Mouse (Mus musculus) telencephalon, adult 2 months (tissue): ENCODE results near the gene Adprm.

Source experiments
- DNase-seq: peaks from one replicate; pipeline ENCODE4 v3.0.0-alpha.2; 2011; ENCODE audit warnings: low read depth, low spot score

Adprm gene

GRCm38 (mm10) chr11:67077435-67077834, 25.0 kb upstream of the Adprm start:
- no peak for DNase-seq

- no peak for DNase-seq
These were observed 24.4 kb upstream of the Adprm start for GRCm38 (mm10) chr11:67076781-67077180.

DNA sequence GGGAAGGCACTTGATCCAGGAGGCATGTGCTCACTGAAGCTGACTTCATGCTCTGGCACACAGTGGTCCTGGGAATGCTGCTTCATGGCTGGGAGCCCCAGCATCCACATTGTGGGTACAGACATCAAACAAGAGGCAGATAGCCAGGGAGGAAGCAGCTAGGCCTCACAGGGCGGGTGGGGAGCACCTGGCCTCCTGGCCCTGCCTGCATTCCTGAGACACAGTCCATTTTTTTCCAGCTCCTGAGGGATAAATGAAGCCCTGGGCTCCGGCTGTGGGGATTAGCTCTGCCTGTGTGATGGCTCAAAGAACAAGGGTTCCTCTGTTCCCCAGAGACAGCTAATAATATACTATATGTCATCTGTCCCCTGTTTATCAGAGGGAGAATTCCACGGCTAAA, 22.6 kb upstream of the Adprm start:
- no peak for DNase-seq

DNA sequence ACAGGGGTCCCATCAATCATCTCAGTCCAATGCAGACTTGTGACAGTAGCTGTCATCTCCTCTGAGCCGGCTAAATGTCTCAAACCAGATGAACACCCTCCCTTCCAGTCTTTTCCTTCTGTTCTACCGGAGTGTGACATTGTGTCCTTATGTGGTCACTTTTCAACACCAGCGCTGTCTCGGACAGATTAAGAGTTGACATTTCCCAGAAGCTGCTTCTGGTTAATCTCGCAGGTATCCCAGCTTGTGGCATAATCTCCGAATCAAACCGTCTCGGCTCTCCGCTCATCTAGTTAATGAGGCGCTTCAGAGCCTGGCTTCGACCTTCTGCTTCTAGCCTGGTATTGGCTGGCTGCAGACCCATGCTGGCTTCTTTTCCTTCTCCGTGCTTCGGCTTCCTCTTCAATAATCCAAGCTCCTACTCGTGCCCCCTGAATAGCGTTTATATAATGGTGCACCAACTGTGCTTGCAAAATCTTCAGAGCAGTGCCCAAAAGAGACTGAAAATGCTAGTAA, 20.3 kb upstream of the Adprm start:
- DNase-seq, result no peak

DNA sequence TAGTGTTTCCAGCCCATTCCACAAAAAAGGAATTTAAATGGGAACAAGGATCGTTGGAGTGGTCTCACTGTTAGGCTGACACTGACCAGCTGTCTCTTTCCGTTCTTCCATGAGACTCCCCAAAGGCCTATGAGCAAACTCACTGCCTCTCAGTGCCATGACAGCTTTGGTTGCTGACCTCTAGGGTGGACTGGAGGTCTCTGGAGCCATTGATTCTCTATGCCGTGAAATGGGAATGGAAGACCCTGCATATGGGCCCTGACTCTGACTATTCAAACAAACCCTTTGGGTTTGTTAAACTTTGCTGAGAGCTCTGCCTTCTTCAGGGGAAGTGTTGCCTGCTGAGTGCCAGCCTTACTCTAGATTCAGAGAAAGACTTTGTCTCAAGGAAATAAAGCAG, 15.3 kb upstream of the Adprm start:
- DNase-seq, result no peak

DNA sequence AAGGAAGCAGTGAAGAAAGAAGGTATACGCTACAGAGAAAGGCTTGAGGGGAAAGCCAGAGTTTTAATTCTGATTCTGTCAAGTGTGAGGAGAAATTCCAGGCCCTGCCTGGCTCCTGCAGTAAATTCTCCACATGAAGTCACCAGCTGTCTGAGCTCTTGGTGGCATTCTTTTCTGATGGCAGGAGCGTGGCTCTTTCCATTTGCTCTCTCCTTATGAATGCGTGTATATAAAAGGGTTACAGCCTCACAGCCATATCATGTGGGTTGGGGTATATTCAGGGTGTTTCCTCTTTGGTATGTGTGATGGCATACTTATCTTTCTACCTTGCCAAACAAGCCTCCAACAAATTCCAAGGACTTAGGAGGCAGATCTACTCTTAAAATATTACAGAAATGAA, 10.3 kb upstream of the Adprm start:
- peak; percentile 54 for DNase-seq

- peak; percentile 53 for DNase-seq
These were observed 8.9 kb upstream of the Adprm start for GRCm38 (mm10) chr11:67061311-67061710.

DNA sequence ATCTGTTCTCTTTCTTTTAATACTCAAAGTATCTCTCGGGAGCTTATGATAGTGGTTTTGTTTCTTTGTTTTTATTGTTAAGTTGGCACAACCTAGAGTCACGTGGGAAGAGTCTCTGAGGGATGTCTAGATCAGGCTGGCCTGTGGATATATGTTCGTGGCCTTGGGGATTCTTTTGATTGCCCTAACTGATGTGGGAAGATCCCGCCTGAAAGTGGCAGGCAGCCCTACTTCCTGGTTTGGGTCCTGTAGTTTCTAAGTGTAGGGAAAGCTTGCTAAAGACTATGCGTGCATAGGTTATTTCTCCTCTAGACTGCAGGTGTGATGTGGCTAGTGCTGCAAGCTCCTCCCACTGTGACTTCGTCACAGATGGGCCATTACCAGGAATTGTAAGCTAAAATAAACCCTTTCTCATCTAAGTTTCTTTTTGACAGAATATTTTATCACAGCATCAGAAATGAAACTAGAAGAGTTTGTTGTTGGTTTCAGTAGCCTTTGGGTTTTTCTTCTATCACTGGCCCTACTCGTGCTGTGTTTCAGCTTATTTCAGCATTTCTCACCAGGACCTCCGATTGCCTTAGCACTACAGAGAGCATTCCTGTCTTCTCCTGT, 2.5 kb upstream of the Adprm start:
- DNase-seq, result no peak

DNA sequence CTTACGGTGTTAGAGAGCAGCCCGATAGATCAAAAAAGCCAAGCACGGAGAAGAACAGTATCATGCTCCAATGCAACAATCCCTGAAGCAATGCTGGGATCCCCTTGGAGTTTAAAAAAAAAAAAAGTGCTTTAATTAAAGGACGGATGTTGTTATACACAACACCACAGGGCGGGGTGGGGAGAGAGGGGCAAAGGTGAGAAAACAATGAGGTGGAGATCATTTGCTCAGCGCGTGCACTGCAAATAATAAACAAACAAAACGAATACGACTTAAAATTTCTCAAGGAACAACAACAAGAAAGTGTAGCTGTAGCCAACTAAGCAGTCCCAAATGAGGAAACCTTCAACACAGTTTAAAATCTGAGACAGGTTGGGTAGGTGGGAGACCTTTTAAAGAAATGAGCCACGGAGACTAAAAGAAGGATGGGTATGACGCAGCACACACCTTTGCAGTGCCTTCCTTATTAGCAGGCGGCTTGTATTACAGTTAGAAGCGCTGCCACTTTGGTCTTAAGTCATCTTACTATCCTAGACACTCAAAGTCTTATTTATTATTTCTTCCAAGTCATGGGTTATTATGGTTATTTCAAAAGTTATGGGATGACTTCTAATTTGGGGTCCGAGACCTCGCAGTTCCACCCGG, 596 bp downstream of the Adprm start:
- no peak for DNase-seq

DNA sequence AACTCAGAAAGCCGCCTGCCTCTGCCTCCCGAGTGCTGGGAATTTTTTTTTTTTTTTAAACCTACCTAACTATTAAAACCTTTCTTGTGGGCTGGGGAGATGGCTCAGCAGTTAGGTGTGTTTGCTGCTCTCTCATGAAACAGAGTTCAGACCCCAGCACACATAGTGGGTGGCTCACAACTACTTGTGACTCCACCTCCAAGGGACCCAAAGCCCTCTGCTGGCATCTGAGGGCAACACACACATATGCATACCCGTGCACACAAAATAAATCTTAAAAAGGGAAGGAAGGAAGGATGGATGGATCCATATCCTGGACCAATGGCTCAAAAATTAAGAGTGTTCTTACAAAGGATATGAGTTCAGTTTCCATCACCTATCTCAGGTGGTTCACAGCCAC, 3.1 kb downstream of the Adprm start:
- DNase-seq, result no peak

- no peak for DNase-seq
These were observed 3.9 kb downstream of the Adprm start for GRCm38 (mm10) chr11:67048496-67048895.

DNA sequence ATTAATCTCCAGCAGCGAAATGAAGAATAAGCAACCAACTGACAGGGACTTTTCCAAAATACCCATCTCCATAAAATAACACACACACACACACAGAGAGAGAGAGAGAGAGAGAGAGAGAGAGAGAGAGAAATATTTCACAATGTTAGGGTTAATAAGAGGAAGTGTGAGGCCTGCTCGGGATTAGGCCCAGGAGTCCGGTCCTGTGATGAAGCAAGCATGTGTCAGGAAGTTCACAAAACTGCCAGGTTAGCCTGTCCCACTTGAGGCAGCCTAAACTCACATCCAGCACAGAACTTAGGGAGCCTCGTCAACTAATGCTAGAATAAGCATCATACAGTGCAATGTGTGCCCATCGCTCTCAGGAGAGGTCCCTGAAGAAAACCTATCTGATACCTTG, 5.2 kb downstream of the Adprm start:
- DNase-seq, result no peak

- DNase-seq, result no peak
These were observed 7.4 kb downstream of the Adprm start for GRCm38 (mm10) chr11:67044959-67045358.

GRCm38 (mm10) chr11:67043007-67043406, 9.4 kb downstream of the Adprm start:
- no peak for DNase-seq

GRCm38 (mm10) chr11:67040483-67040882, 11.9 kb downstream of the Adprm start:
- DNase-seq, result no peak

- no peak for DNase-seq
These were observed 12.6 kb downstream of the Adprm start for GRCm38 (mm10) chr11:67039799-67040198.

- no peak for DNase-seq
These were observed 15.5 kb downstream of the Adprm start for GRCm38 (mm10) chr11:67036892-67037291.

DNA sequence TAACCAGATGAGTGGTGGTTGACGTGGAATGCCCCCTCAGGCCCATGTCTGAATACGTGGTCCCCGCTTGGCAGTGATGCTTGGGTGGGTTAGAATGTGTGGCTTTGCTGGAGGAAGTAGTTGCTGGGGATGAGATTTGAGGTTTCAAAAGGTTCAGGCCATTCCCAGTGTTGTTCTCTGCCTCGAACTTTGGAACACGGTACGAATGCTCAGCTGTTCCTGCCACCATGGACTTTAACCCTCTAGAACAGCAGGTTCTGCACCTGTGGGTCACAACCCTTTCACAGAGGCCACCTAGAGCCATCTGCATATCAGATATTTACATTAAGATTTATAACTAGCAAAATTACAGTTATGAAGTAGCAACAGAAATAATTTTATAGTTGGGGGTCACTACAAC, 16.2 kb downstream of the Adprm start:
- no peak for DNase-seq

- DNase-seq, result no peak
These were observed 17.5 kb downstream of the Adprm start for GRCm38 (mm10) chr11:67034775-67035485.

- DNase-seq, result no peak
These were observed 20.8 kb downstream of the Adprm start for GRCm38 (mm10) chr11:67031603-67031915.

DNA sequence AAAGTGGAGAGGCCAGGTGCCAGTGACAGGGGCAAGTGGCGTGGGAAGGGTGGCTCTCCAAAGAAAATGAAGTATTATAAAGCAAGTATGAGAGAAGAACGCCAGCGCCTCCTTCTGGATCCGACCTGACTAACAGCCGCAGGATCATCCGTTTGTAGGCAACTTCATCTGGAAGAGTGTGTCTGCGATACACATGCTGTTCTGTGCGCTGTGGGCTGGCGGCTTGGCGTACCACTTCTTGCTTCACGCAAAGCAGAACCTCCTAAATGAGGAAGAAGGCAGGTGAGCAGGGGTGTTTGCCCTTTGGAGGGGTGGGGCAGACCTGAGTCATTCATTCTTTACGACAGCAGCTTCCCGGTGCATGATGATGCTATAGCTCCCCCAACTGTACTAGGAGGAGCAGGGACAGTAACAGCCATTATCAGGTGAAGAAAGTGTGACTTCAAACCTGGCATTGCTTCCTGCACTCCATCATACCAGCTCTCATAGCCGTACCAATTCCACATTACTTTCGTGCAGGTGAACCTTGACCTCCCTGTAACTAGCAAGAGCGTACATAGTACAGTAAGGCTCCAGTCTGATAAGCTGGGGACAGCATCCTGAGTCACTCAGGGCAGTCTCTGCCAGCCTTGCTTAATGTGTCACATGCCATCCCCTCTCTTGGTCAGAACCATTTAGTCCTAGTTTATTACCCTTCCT, 21.3 kb downstream of the Adprm start:
- no peak for DNase-seq

GRCm38 (mm10) chr11:67024867-67025477, 27.4 kb downstream of the Adprm start, which contains the start of gene Tmem220:
TSS of gene Tmem220 (plus strand) at chr11:67025154.
- peak; percentile 72 for DNase-seq
